Mouse (Mus musculus): ENCODE results near the gene Tmem167b. TPM values are rescaled to one million over a fixed set of nuclear protein-coding genes. Genes with fewer than 3 reads are reported as not detected.
A peak's percentile ranks its signal among the peaks of the same experiment; 100 is the strongest.

Tmem167b gene
- polyA plus RNA-seq, 1 experiment from 2014 or later = 29.7 TPM

GRCm38 (mm10) chr3:108535896-108536516 lies 26.3 kb downstream of the Tmem167b start:
- WGBS = 7% methylated on average over 15 of the region's 15 CpGs
- H3K9ac ChIP-seq = no peak overlapping the region

GRCm38 (mm10) chr3:108533951-108534350 lies 28.3 kb downstream of the Tmem167b start, which contains the start of gene 1700013F07Rik:
1700013F07Rik (plus strand) TSS chr3:108534150.
- H3K4me3 ChIP-seq = no peak within 1 kb of the TSS
- H3K9me3 ChIP-seq (replicated peaks) = no peaks in the 10 kb centered on the region
- H3K36me3 ChIP-seq = no peaks in the 10 kb centered on the region
- no peak for ATAC-seq (replicated peaks; ENCODE audit: insufficient number of reproducible peaks, insufficient read depth, low FRiP score, low read depth)
- peaks cover 15% of the 10 kb centered on the region for H3K27me3 ChIP-seq
- H3K4me1 ChIP-seq (replicated peaks) = peaks cover 27% of the 10 kb centered on the region
- no peak within 1 kb of the TSS for H3K9ac ChIP-seq
- 77% methylated on average over 6 of the region's 6 CpGs for WGBS
- H3K4me2 ChIP-seq = no peak within 1 kb of the TSS
- H3K27ac ChIP-seq = no peak within 1 kb of the TSS

More at GRCm38 (mm10) chr3:108535896-108536516, 26.3 kb downstream of the Tmem167b start:
- Histone ChIP-seq H3K4me2 (peak overlapping the region; percentile 82), H3K36me3 (no peaks in the 10 kb centered on the region), H3K4me3 (peak overlapping the region; percentile 46), H3K27me3 (peaks cover 17% of the 10 kb centered on the region), H3K4me1 (replicated peaks) (peaks cover 27% of the 10 kb centered on the region), H3K27ac (no peak overlapping the region), H3K9me3 (replicated peaks) (no peaks in the 10 kb centered on the region)
- ATAC-seq (replicated peaks; ENCODE audit: insufficient number of reproducible peaks, insufficient read depth, low FRiP score, low read depth) = no peak

GRCm38 (mm10) chr3:108533114-108533885 lies 29.0 kb downstream of the Tmem167b start:
- H3K36me3 ChIP-seq = no peaks in the 10 kb centered on the region
- no peak overlapping the region for H3K4me3 ChIP-seq
- H3K4me2 ChIP-seq = no peak overlapping the region
- H3K9ac ChIP-seq = no peak overlapping the region
- H3K27ac ChIP-seq = no peak overlapping the region
- no peak for ATAC-seq (replicated peaks; ENCODE audit: insufficient number of reproducible peaks, insufficient read depth, low FRiP score, low read depth)
- H3K27me3 ChIP-seq = peaks cover 15% of the 10 kb centered on the region
- WGBS = 46% methylated on average over 9 of the region's 9 CpGs
- H3K4me1 ChIP-seq (replicated peaks) = peaks cover 27% of the 10 kb centered on the region
- no peaks in the 10 kb centered on the region for H3K9me3 ChIP-seq (replicated peaks)

GRCm38 (mm10) chr3:108528489-108528888 lies 33.8 kb downstream of the Tmem167b start:
- 91% methylated on average over 8 of the region's 8 CpGs for WGBS
- Histone ChIP-seq H3K27ac (no peak overlapping the region), H3K27me3 (no peaks in the 10 kb centered on the region), H3K36me3 (no peaks in the 10 kb centered on the region), H3K4me1 (replicated peaks) (peaks cover 9% of the 10 kb centered on the region), H3K4me2 (no peak overlapping the region), H3K4me3 (no peak overlapping the region), H3K9ac (no peak overlapping the region), H3K9me3 (replicated peaks) (no peaks in the 10 kb centered on the region)
- no peak for ATAC-seq (replicated peaks; ENCODE audit: insufficient number of reproducible peaks, insufficient read depth, low FRiP score, low read depth)

- WGBS = 80% methylated on average over 4 of the region's 4 CpGs
- Histone ChIP-seq H3K9ac (no peak overlapping the region), H3K4me1 (replicated peaks) (no peaks in the 10 kb centered on the region), H3K36me3 (no peaks in the 10 kb centered on the region), H3K27ac (no peak overlapping the region), H3K4me2 (no peak overlapping the region), H3K27me3 (no peaks in the 10 kb centered on the region), H3K4me3 (no peak overlapping the region), H3K9me3 (replicated peaks) (no peaks in the 10 kb centered on the region)
- ATAC-seq (replicated peaks; ENCODE audit: insufficient number of reproducible peaks, insufficient read depth, low FRiP score, low read depth) = no peak
These were observed 38.9 kb downstream of the Tmem167b start for GRCm38 (mm10) chr3:108523415-108523814.

GRCm38 (mm10) chr3:108518276-108518675 lies 44.0 kb downstream of the Tmem167b start:
- H3K27me3 ChIP-seq = no peaks in the 10 kb centered on the region
- H3K4me3 ChIP-seq = no peak overlapping the region
- WGBS = 46% methylated on average over 4 of the region's 4 CpGs
- no peak overlapping the region for H3K9ac ChIP-seq
- H3K36me3 ChIP-seq = no peaks in the 10 kb centered on the region
- H3K4me2 ChIP-seq = no peak overlapping the region
- no peak overlapping the region for H3K27ac ChIP-seq
- H3K4me1 ChIP-seq (replicated peaks) = no peaks in the 10 kb centered on the region
- no peak for ATAC-seq (replicated peaks; ENCODE audit: insufficient number of reproducible peaks, insufficient read depth, low FRiP score, low read depth)
- no peaks in the 10 kb centered on the region for H3K9me3 ChIP-seq (replicated peaks)

GRCm38 (mm10) chr3:108513465-108513864 lies 48.8 kb downstream of the Tmem167b start:
- no peaks in the 10 kb centered on the region for H3K36me3 ChIP-seq
- H3K4me3 ChIP-seq = no peak overlapping the region
- no peak for ATAC-seq (replicated peaks; ENCODE audit: insufficient number of reproducible peaks, insufficient read depth, low FRiP score, low read depth)
- H3K9me3 ChIP-seq (replicated peaks) = no peaks in the 10 kb centered on the region
- H3K4me2 ChIP-seq = no peak overlapping the region
- H3K9ac ChIP-seq = no peak overlapping the region
- H3K27me3 ChIP-seq = no peaks in the 10 kb centered on the region
- WGBS = 66% methylated on average over 3 of the region's 3 CpGs
- H3K27ac ChIP-seq = no peak overlapping the region
- no peaks in the 10 kb centered on the region for H3K4me1 ChIP-seq (replicated peaks)

- Histone ChIP-seq H3K4me1 (replicated peaks) (no peaks in the 10 kb centered on the region), H3K9ac (no peak overlapping the region), H3K9me3 (replicated peaks) (no peaks in the 10 kb centered on the region), H3K36me3 (no peaks in the 10 kb centered on the region), H3K27ac (no peak overlapping the region), H3K4me2 (no peak overlapping the region), H3K27me3 (no peaks in the 10 kb centered on the region), H3K4me3 (no peak overlapping the region)
- ATAC-seq (replicated peaks; ENCODE audit: insufficient number of reproducible peaks, insufficient read depth, low FRiP score, low read depth) = no peak
- 32% methylated on average over 9 of the region's 9 CpGs for WGBS
These were observed 51.4 kb downstream of the Tmem167b start for GRCm38 (mm10) chr3:108510716-108511483.

- no peak overlapping the region for H3K4me3 ChIP-seq
- H3K9me3 ChIP-seq (replicated peaks) = no peaks in the 10 kb centered on the region
- ATAC-seq (replicated peaks; ENCODE audit: insufficient number of reproducible peaks, insufficient read depth, low FRiP score, low read depth) = no peak
- H3K27me3 ChIP-seq = no peaks in the 10 kb centered on the region
- no peak overlapping the region for H3K4me2 ChIP-seq
- H3K27ac ChIP-seq = no peak overlapping the region
- no peaks in the 10 kb centered on the region for H3K4me1 ChIP-seq (replicated peaks)
- 75% methylated on average over 1 of the region's 2 CpGs for WGBS
- no peaks in the 10 kb centered on the region for H3K36me3 ChIP-seq
- H3K9ac ChIP-seq = no peak overlapping the region
These were observed 52.1 kb downstream of the Tmem167b start for GRCm38 (mm10) chr3:108510156-108510555.

- H3K27ac ChIP-seq = no peak overlapping the region
These were observed 53.4 kb downstream of the Tmem167b start for GRCm38 (mm10) chr3:108508745-108509474.

More at GRCm38 (mm10) chr3:108508745-108509474, 53.4 kb downstream of the Tmem167b start:
- no peak overlapping the region for H3K4me3 ChIP-seq
- H3K36me3 ChIP-seq = no peaks in the 10 kb centered on the region
- H3K4me1 ChIP-seq (replicated peaks) = no peaks in the 10 kb centered on the region
- H3K9me3 ChIP-seq (replicated peaks) = no peaks in the 10 kb centered on the region
- H3K27me3 ChIP-seq = no peaks in the 10 kb centered on the region
- H3K9ac ChIP-seq = no peak overlapping the region
- no peak overlapping the region for H3K4me2 ChIP-seq
- 68% methylated on average over 4 of the region's 4 CpGs for WGBS
- no peak for ATAC-seq (replicated peaks; ENCODE audit: insufficient number of reproducible peaks, insufficient read depth, low FRiP score, low read depth)
